Mouse (Mus musculus): Measurements from ENCODE around the gene Gm45717.

- TF ChIP-seq CTCF (IDR thresholded peaks at IDR 0.05; ENCODE audit: low read depth): peak; percentile 94
- TF ChIP-seq EP300 (IDR thresholded peaks at IDR 0.05; ENCODE audit: low read depth): peak; percentile 33; the same call in 1 of the 2 replicates
These were observed 14.3 kb downstream of the Gm45717 start, which contains the start of gene Pgghg for GRCm38 (mm10) chr7:140941222-140942051.

Measured in liver, postnatal 0 days (tissue).